Mouse (Mus musculus) brain, adult 2 months (tissue): ENCODE results near the gene Tmcc2.

Experiments used
- DNase-seq: peaks from one replicate; pipeline ENCODE4 v3.0.0; 2011; ENCODE audit warnings: low read depth, low spot score

Tmcc2 gene

DNA sequence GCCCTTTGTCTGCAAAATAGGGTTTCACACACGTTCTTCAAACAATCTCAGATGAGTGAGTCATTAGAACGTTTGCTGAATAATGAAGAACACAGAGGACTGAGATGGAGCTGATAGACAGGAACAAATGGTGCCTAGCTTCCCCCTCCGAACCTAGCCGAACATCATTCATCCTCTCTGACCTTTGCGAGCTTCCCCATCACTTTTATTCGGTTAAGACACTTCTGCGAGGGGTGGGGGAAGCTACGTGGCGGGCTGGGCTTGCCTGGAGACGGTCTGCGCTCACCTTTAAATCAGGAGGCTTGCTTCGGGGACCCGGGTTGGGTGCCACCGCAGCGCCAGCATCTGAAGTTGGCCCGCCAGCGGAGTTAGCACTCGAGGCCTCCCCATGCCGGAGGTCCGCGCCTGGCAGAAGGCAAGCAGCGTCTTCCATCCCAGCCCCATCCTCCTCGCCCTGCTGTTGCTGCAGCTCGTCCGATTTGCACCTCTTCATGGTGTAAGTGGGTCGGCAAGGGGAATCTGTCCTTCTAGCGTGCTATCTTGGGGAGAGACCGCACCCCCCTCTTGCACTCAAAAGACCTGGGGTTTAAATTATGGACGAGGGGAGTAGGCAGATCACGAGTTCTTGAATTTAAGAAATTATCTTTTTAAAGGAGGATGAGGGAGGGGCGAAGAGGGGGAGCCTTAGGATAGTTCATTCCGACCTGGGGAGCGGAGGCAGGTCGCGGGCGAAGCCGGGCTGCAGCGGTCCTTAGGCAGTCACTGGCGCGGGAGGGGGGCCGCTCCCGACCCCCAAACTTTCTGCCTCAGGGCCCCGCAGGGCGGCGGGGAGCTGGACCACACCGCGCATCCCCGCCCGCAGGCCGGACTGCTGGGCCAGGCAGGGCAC lies at the start of gene Tmcc2:
Tmcc2 (minus strand) TSS at position 591 of the 889 bp plus-strand sequence.
- DNase-seq: peak; percentile 71

DNA sequence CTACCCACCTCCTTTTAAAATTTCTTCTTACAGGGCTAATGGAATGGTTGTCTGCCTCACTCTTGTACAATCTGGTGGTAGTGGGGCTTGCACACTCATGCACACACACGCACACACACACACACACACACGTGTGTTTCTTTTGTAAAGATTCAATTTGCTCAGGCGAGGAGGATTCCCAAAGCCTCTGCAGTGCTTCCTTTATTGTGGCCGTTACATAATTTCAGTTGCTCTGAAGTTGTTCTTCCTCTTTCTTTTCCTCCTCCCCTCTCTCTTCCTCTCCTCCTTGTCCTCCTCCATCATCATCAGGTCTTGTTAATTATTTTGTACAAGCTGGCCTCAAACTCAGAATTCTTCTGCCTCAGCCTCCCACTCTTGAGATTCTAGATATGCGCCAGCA lies 46.3 kb upstream of the Tmcc2 start:
- DNase-seq: peak; percentile 29

DNA sequence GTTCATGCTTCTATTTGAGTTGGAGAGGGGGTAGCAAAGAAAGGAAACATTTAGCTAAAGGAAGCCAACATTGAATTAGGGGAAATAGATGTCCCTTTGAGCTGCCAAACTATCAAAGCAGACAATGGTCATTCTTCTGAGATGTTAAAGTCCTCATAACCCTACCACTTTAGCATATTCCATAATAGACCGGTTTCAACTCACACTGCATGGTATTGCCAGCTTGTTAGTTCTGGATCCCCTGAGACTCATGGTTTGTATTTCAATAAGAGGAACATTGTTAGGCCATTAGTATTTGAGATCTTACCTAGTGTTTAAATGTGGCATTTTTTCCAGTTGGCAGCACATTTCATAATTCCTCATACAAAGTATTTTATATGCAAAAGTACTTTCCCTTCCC lies 45.9 kb upstream of the Tmcc2 start:
- no peak for DNase-seq

DNA sequence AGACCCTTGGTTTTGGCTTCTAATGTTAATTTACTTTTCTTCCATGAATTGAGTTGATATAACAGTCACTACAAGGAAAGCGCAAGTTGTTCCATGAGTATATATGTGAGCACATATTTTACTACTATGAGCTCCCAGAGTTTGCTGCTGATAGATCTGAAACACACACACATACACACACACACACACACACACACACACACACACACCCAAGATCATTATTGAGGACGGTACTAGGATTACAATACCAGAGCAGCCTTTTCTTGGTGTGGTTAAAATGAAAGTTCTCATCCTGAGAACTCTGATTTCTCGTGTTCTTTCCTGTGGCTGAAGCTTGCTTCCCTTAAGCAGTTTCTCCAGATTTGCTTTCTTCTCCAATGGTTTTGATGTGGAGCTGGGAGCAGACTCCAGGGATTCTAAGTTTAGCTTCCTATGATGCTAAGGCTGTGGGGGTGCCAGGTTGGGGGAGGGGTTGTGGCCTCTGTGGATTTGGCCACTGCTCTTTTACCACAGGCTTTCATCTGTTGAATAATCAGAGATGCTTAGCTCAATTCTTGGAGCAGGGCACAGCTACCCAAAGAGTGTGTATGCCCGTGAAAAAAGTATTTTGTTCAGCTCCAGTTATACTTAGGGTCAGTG lies 45.4 kb upstream of the Tmcc2 start:
- no peak for DNase-seq

DNA sequence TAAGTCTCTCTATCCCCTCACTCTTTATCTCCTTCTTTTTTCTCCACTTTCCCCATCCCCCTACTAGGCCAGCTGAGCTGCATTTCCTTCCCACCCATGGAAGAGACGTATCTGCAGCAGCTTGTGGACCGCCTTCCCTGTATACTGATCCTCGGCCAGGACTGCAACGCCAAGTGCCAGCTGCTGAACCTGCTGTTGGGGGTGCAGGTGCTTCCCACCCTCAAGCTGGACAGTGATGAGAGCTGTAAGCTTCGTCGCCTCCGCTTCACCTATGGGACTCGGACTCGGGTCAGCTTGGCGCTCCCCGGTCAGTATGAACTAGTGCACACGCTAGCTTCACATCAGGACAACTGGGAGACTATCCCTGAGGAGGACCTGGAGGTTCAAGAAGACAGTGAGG lies 43.0 kb upstream of the Tmcc2 start:
- no peak for DNase-seq

DNA sequence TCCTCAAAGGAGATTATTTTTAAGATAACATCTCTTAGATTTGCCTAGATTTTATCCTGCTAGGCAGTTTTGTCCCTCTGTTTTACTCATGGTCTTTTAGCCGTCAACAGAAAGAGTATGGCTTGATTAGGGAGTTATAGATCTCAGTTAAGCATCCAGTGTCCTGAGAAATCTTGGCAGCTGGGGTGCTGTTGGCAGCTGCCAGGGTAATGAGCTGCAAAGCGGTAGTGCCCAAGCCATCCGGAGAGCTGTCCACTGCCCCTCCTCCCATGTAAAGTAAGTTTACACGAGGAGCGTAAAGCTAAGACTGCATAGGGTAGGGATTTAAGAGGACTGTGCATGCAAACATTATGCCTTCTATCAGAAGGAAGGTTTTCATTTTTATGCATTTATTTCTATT lies 42.3 kb upstream of the Tmcc2 start:
- DNase-seq: peak; percentile 35

DNA sequence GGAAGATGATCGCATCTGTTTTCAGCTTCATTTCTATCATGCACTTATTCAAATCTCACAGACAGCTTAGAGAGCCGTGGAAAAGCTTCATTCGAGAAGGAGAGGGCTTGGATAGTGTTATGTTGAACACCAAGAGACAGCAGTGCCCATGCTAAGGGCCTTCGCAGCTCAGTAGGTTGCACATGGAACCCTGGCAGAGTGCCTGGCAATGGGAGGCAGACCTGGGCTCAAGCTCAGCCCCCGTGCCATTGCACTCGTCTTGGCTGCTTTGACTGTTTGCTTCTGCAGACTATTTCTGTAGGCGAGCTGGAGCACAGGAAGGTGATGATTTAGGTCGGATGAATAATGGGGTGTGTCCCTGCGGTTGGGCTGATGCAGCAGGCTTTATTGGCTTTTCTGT lies 40.6 kb upstream of the Tmcc2 start:
- peak; percentile 85 for DNase-seq

DNA sequence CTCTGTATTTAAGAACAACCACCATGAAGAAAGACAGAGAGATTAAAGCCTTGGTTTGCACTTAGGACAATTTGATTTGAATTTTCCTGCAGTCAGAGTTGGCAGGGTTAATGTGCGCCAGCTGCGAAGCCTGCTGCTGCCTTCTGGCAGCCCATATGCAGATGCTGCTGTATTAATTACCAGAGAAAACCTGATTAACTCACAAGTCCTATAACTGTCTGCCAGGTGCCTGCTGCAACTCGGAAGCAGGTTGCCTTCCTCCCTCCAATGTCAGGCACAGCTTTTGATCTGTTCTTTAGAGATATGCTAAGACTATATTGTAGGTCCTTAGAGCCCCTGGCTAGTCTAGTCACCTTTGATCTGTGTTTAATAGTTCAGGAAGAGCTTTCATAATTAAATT lies 39.7 kb upstream of the Tmcc2 start:
- peak; percentile 65 for DNase-seq

DNA sequence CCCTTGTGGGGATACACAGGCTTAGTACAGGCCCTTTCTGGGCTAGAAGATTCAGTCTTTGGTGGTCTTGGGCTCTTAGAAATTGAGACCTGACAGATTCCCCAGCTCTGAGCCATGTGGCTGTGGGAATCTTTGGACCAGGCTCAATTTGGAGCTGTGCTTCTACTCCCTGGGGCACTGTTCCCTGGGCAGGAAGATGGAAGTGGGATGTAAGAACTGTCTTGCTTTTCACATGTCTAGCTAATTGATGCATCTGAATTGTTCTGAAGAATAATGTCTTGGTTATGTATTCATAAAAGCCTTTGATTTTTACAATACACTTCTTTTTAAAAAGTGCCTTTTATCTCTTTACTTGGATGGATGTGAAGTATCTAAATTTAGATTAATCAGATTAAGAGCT lies 34.5 kb upstream of the Tmcc2 start:
- no peak for DNase-seq

DNA sequence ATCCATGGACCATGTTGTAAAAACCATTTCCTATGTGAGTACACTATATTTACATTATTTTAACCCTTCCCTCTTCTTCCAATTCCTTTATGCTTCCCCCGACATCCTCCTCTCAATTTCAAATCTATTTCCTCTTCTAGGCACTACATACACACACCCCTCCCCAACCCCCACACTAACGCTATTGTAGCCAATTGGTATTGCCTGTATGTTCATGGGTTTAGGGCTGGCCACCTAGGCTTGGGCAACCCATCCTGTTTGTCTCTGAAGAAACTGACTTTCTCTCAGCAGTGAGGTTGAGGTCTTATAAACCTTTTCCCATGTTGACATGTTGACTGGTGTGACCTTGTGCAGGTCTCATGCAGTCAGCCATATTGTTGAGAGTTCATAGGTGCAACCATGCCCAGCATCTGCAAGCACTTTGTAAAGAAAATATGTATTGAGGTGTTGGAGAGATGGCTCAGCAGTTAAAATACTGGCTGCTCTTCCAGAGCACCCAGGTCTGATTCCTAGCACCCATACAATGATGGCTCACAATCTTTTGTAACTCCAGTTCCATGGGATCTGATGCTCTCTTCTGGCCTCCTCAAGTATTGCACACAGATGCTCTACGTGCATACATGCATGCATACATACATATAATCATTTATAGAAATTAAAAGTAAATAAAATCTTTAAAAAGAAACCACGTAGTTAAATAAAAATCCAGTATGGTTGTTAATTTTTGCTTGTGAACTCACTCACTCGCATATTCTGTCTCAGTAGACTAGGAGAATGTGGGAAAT lies 32.0 kb upstream of the Tmcc2 start:
- no peak for DNase-seq

DNA sequence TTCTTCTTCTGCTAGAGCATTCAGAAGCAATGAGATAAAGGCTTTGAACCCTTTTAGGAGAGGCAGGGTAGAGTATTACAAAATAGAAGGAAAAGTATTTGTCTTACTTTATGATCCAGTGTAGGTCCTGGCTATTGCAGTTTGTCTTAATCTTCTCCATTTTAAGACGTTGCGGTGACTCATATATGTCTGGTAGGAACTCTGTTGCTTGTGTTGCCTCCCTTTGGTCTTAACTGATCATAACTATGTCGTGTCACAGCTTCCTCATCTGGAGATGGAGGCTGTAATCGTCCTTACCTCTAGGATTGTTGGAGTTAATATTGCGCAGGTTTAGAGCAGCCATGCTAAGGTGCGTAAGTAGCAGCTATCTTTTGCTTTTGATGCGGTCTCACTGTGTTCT lies 29.6 kb upstream of the Tmcc2 start:
- no peak for DNase-seq

DNA sequence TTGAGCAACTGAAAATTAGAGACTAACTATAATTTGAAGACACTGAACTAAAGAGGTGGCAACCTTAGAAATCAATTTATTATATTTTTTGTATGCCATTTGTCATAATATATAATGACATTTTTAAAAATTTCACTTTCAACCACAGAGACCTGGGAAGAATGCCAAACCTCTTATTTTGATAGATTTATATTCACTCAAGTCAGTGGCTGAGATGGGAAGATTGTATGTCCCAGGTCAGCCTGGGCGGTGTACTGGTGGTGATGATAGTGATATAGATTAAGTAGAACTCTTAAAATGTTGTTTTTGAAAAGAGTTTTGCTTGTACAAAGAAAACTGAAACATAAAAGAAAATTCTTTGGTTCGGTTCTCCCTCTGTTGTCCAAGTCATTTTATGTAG lies 29.1 kb upstream of the Tmcc2 start:
- no peak for DNase-seq

DNA sequence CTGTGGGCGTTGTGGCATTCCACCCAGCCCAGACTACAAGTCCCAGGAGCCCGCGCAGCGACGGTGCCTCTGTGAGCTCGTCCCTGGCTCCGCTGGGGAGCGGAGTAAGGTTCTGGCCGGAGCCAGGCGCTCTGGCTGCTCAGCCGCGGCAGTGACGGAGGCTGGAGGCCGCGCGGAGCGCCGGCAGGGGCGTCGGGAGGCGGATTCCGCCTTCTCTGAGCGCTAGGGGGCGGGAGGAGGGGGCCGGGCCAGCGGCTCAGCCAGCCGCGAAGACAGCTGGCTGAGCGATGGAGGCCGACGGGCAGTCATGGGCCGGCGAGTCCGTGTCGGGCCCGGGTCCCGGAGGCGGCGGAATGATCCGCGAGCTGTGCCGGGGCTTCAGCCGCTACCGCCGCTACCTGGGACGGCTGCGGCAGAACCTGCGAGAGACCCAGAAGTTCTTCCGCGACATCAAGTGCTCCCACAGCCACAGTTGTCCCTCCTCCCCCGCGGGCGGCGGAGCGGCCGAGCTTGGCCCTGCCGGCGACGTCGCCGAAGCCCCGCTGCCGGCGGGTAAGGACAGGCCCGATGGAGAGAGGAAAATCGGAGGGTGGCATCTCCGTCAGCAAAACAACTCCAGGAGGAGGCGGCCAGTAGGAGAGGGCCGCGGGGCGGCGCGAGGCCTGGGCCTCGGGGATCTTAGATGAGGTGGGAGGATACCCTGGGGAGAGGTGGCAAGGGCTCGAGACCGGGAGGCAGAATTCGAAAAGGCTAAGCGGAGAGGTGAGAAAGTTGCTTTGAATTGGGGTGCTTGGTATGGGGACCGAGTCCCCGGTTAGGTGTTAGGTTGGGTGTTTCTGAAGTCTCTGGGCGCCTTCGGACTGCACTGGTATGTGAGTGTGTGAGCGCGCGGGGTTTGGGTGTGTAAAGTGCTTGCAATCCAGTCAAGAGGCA lies 26.5 kb upstream of the Tmcc2 start, which contains the start of gene Dstyk:
Dstyk (plus strand) TSS at position 237 of the 933 bp plus-strand sequence.
- DNase-seq: peak; percentile 98

DNA sequence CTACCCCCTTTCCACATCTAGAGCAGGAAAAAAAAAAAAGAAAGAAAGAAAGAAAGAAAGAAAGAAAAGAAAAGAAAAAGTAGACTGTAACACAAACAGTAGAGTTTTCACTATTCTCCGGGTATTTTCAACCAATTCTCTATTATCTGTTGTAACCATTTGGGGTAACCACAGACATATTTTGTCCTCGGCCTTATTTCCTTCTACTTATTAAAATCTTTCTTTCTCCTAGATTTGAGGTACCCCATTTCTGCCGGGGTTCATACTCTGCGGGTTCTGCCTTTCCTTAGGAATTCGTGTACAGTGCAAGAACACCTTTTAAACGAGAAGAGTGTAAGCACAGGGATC lies 25.8 kb upstream of the Tmcc2 start:
- DNase-seq: no peak

DNA sequence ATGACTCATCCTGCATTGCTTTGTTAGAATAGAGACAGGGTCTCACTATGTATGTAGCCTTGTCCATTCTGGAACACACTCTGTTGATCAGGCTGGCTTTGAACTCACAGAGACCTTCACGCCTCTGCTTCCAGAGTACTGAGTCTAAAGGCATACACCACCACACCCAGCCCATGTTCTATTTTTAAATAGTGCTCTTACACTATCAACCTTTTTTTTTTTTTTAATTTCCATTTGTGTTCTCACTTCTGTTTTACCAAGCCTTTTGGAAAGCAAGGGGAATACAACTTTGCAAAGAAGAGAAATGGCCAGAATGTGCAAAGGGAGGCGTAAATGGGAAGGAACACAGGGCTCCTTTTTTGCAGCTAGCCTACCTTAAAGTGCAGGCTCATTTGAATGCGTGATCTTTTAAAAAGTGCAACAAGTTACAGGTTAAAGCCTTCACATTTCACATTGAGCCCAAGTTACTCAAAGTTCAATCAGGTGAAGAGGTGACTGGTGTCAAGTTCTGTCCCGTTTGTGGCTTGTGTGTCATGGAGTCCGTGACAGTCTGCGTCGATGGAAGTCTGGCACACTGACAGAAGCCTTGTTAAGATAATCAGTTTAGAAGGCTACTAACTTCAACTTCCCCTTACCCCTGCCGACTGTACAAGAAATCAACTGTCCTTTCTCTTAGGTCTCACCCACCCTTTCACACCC lies 25.3 kb upstream of the Tmcc2 start:
- no peak for DNase-seq

DNA sequence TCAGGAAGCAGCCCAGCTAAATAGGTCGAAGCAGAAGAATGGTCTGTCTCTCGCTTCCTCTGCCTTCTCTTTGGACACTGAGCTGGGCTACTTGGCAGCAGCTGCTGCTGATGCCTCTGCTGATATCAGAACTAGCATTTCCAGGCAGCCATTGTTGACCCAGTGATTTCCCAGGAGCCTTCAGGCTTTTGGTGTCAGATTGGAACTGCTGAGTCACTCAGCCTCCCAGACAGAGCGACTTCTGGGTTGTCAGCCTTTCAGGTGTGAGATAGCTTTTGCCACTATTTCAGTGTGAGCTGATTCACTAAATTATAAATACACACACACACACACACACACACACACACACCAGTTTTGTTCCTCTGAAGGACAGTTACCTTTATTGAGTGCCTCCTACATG lies 19.6 kb upstream of the Tmcc2 start:
- peak; percentile 31 for DNase-seq

DNA sequence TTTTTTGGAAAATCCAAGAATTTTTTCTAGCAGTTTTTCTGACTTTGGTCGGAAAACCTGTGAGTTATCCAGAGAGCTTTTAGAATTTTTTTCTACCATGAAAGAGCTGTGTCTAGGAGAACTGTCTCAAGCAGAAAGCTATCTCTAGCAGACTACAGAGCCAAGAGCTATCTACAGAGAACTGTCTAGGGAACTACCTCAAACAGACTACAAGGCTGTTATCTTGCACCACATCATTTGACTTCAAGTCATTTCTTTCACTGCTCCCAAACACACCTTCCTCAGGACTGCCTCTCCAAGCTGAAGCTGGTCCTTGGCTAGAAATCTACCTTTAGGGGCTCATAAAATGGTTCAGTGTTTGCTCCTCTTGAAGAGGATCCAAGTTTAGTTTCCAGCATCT lies 10.8 kb upstream of the Tmcc2 start:
- no peak for DNase-seq

DNA sequence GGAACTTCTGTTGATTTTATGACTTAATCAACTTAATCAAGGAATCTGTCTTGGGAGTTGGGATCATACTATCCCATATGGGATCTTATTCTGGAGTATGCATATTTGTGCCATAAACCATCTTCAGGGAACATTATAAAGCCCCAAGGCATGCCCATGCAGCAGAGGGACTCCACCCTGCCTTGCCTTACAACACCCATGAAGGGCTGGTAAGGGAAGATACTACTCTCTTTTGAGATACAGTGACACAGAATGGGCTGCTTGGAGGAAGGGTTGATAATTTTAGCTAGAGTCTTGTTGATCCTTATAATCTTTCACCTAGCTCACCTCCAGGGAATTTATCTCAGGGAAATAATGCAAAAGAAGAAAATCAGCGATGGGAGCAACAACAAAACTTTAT lies 9.5 kb upstream of the Tmcc2 start:
- DNase-seq: no peak

DNA sequence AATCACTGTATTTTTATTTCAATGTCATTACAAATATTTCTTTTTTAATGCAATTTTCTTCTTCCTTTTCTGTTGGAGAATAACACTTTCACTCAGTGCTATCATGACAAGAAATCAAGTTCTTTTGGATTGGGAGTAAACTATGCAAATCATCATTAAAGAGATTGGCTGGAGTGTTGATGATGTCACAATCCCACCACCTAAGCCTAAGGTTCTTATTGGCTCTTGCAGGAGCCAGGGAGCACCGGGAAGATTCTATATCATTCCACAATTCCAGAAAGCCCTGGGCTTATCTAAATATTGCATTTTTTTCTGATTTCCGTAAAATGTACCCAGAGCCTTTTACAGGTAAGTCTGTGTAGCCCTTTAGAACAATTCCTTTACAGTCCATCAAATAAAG lies 5.6 kb upstream of the Tmcc2 start:
- peak; percentile 54 for DNase-seq

DNA sequence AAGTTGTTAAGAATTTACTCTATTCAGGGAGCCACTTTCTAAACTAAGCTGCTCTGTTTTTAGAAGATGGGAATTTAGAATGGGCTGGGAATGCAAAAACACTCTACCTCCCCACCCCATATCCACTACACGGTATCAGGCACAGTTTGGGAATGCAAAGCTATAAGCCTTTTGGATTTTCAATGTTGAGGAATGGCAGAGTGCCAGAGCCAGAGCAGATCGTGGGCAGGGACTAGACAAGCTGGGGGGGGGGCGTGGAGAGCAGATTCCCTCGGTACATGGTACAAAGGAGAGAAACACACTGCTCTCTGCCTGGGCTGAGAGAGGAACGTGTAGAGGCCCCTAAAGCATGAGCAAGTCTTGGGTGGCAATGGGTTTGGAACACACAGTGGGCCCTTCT lies 1.8 kb upstream of the Tmcc2 start:
- peak; percentile 45 for DNase-seq

DNA sequence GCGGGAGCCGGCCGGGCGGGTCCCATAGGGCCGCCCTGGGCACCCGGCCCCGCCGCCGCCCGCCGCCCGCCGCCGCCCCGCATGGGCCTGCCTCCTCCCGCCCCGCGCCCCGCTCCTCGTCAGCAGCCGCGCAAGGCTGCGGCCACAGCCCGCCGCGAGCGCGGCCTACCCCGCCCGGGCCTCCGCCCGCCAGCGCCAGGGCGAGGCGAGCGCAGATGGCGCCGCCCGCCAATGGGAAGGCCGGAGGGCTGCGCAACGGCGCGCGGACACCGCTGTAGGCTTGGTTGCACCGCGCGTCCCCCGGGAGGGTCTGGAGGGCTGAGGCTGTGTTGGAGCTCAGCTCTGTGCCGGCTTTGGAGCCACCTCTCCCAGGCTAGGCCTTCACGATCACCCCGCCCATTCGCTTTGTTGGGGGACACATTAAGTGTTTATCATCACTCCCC lies 520 bp upstream of the Tmcc2 start:
- DNase-seq: peak; percentile 95
